Mouse (Mus musculus) megakaryocyte, embryonic 14.5 days (primary cell): Measurements from ENCODE around the gene Zfp639.

Source experiments
- FLI1 ChIP-seq: IDR thresholded peaks from 2 replicates; pipeline ENCODE4 v1.6.1; 2012; ENCODE audit warnings: low read length, inconsistent platforms, mixed read lengths
- GATA1 ChIP-seq: IDR thresholded peaks from 3 replicates; pipeline ENCODE4 v1.6.1; 2012; ENCODE audit warnings: mixed read lengths, low read length, inconsistent platforms, borderline replicate concordance

- TF ChIP-seq GATA1 = no peak
- TF ChIP-seq FLI1 = no peak
Measured at GRCm38 (mm10) chr3:32472191-32472900, 37.7 kb upstream of the Zfp639 start.
